15 mouse cellular contexts compared by ENCODE assay signal in genomic region chr1:153320554-153321147, GRCm38 (mm10). TPM values are rescaled to one million over a fixed set of nuclear protein-coding genes. Genes with fewer than 3 reads are reported as not detected.
DNase-seq lines count a peak whose midpoint lies in the region; ATAC-seq and TF ChIP-seq lines count a peak whose summit lies in the region.
"Had no signal": no experiment of that assay in that cellular context is flagged by ENCODE, and none has a peak within 500 bp of the region (broad histone marks: within the 10 kb centered on the region; RNA-seq: fewer than 3 reads in every experiment).

No protein-coding gene starts in this region.

- TF ChIP-seq EP300 in MEL (IDR thresholded peaks at IDR 0.05; ENCODE audit: low read depth in 1 of 2, low read length in 2 of 2), result peak; percentile 49 to 62; a peak in 2 of 4 replicates

- peaks cover 12% of the 10 kb centered on the region for H3K79me2 ChIP-seq in MEL (ENCODE audit: control insufficient read depth, insufficient read depth, low read length, poor library complexity)

- peaks cover 93% of the 10 kb centered on the region for H3K4me1 ChIP-seq in heart, embryonic 13.5 days
- peaks cover 31% of the 10 kb centered on the region; the same call in 1 of the 2 replicates for H3K4me1 ChIP-seq in lung, embryonic 14.5 days (ENCODE audit: insufficient read depth)
- H3K4me1 ChIP-seq in MEL (ENCODE audit: control insufficient read depth in 1 of 2, insufficient read depth in 2 of 2, low read length in 2 of 2), result peaks cover 14 to 15% of the 10 kb centered on the region in 2 experiments
- peaks cover 30% of the 10 kb centered on the region for H3K4me1 ChIP-seq in stomach, embryonic 15.5 days

- H3K9me3 ChIP-seq in heart, embryonic 13.5 days, result no peaks in the 10 kb centered on the region; the same call in 1 of the 2 replicates
- no peaks in the 10 kb centered on the region for H3K9me3 ChIP-seq in lung, embryonic 14.5 days (ENCODE audit: low read depth, low read length)
- no peaks in the 10 kb centered on the region for H3K9me3 ChIP-seq in MEL (replicated peaks; ENCODE audit: insufficient read depth, low read length)
- no peaks in the 10 kb centered on the region for H3K9me3 ChIP-seq in stomach, embryonic 15.5 days
- H3K9me3 ChIP-seq: hindbrain, embryonic 15.5 days had no signal

- H3K36me3 ChIP-seq in heart, embryonic 13.5 days, result peaks cover 33% of the 10 kb centered on the region
- H3K36me3 ChIP-seq in lung, embryonic 14.5 days (ENCODE audit: insufficient read depth), result peaks cover 16% of the 10 kb centered on the region
- peaks cover 0 to 14% of the 10 kb centered on the region in 2 experiments; a peak in 3 of 4 replicates for H3K36me3 ChIP-seq in MEL (ENCODE audit: control insufficient read depth in 1 of 2, insufficient read depth in 2 of 2, low read length in 2 of 2)
- H3K36me3 ChIP-seq in stomach, embryonic 15.5 days, result 0 out of 2 replicates have a peak, but pooled peaks cover 3% of the 10 kb centered on the region
- H3K36me3 ChIP-seq: hindbrain, embryonic 15.5 days; midbrain, embryonic 12.5 days had no signal

- H3K9ac ChIP-seq in heart, embryonic 13.5 days, result peak overlapping the region; percentile 72
- no peak overlapping the region; the same call in 1 of the 2 replicates for H3K9ac ChIP-seq in lung, embryonic 14.5 days
- no peak overlapping the region for H3K9ac ChIP-seq in MEL (ENCODE audit: control insufficient read depth, low read depth, low read length, poor library complexity, severe bottlenecking)
- no peak overlapping the region for H3K9ac ChIP-seq in stomach, embryonic 15.5 days
- H3K9ac ChIP-seq: hindbrain, embryonic 15.5 days; midbrain, embryonic 12.5 days had no signal

- no peak for TF ChIP-seq RAD21 in MEL (IDR thresholded peaks at IDR 0.05; ENCODE audit: low read depth, low read length)

- 15% methylated on average over 6 of the region's 6 CpGs for WGBS in heart, embryonic 13.5 days
- 19% methylated on average over 6 of the region's 6 CpGs for WGBS in lung, embryonic 14.5 days
- WGBS in stomach, embryonic 15.5 days, result 39% methylated on average over 6 of the region's 6 CpGs

- no peaks in the 10 kb centered on the region for H3K27me3 ChIP-seq in heart, embryonic 13.5 days (replicated peaks)
- H3K27me3 ChIP-seq in lung, embryonic 14.5 days (ENCODE audit: insufficient read depth, low read length), result no peaks in the 10 kb centered on the region
- H3K27me3 ChIP-seq in MEL (ENCODE audit: control insufficient read depth in 1 of 2, insufficient read depth in 2 of 2, low read length in 2 of 2), result no peaks in the 10 kb centered on the region
- H3K27me3 ChIP-seq in stomach, embryonic 15.5 days (replicated peaks), result no peaks in the 10 kb centered on the region
- H3K27me3 ChIP-seq: hindbrain, embryonic 15.5 days; midbrain, embryonic 12.5 days; Patski had no signal

- peak overlapping the region; percentile 55 for H3K4me2 ChIP-seq in heart, embryonic 13.5 days
- peak overlapping the region; percentile 33 for H3K4me2 ChIP-seq in lung, embryonic 14.5 days
- H3K4me2 ChIP-seq in stomach, embryonic 15.5 days, result peak overlapping the region; percentile 17; the same call in 1 of the 2 replicates
- H3K4me2 ChIP-seq: hindbrain, embryonic 15.5 days; midbrain, embryonic 12.5 days had no signal

- TF ChIP-seq CTCF in lung, embryonic 14.5 days (IDR thresholded peaks at IDR 0.05; ENCODE audit: low read depth), result no peak
- TF ChIP-seq CTCF in MEL (IDR thresholded peaks at IDR 0.05 in 2 of 3, conservative IDR thresholded peaks at IDR 0.05 in 1 of 3; ENCODE audit: control insufficient read depth in 1 of 3, insufficient read depth in 1 of 3, low read depth in 2 of 3, low read length in 3 of 3, poor library complexity in 1 of 3, severe bottlenecking in 1 of 3), result no peak

- ATAC-seq in heart, embryonic 13.5 days (ENCODE audit: extremely low read depth, insufficient number of reproducible peaks, low FRiP score, low TSS enrichment), result no peak
- no peak for ATAC-seq in lung, embryonic 14.5 days (ENCODE audit: insufficient read depth)
- ATAC-seq in stomach, embryonic 15.5 days (ENCODE audit: insufficient read depth, low FRiP score, low read depth), result peak; percentile 47; the same call in 1 of the 2 replicates
- ATAC-seq: Patski had no signal

- no peak for DNase-seq in heart, adult 8-10 months (ENCODE audit: low spot score)
- DNase-seq in lung, embryonic 14.5 days, result no peak
- DNase-seq in lung, postnatal 4 days, result no peak
- peak; percentile 31 for DNase-seq in MEL (ENCODE audit: low read depth, low spot score)
- no peak for DNase-seq in adrenal gland, postnatal 36 days
- DNase-seq in Muller cell, postnatal 12 days (ENCODE audit: inconsistent ontology term), result no peak
- DNase-seq: adrenal gland, adult 8-10 months; cerebellum, postnatal 25 days; gastrocnemius, postnatal 36 days; lung, postnatal 14 days had no signal

- TF ChIP-seq POLR2A in MEL (IDR thresholded peaks at IDR 0.05; ENCODE audit: control insufficient read depth in 1 of 2, insufficient read depth in 1 of 2, low read depth in 1 of 2, low read length in 2 of 2, poor library complexity in 1 of 2), result no peak

- H3K27ac ChIP-seq in heart, embryonic 13.5 days (replicated peaks), result peak overlapping the region; percentile 87
- peak overlapping the region; percentile 73; the same call in 1 of the 2 replicates for H3K27ac ChIP-seq in lung, embryonic 14.5 days (ENCODE audit: low read depth)
- H3K27ac ChIP-seq in MEL (ENCODE audit: control insufficient read depth, low read depth, low read length), result no peak overlapping the region; the same call in 1 of the 2 replicates
- peak overlapping the region; percentile 24 for H3K27ac ChIP-seq in stomach, embryonic 15.5 days
- H3K27ac ChIP-seq: hindbrain, embryonic 15.5 days; midbrain, embryonic 12.5 days had no signal

- H3K4me3 ChIP-seq in heart, embryonic 13.5 days, result peak overlapping the region; percentile 15; the same call in 1 of the 2 replicates
- H3K4me3 ChIP-seq in lung, embryonic 14.5 days (ENCODE audit: low read depth, low read length), result no peak overlapping the region
- no peak overlapping the region for H3K4me3 ChIP-seq in MEL (ENCODE audit: control insufficient read depth in 1 of 2, insufficient read depth in 1 of 2, low read depth in 2 of 2, low read length in 2 of 2)
- H3K4me3 ChIP-seq in stomach, embryonic 15.5 days (replicated peaks), result no peak overlapping the region
- H3K4me3 ChIP-seq: hindbrain, embryonic 15.5 days; midbrain, embryonic 12.5 days had no signal

TF ChIP-seq in MEL, 35 proteins besides CTCF, POLR2A, EP300 and RAD21:
- TF ChIP-seq RCOR1 (IDR thresholded peaks at IDR 0.05; ENCODE audit: low read depth, low read length) (0 out of 2 replicates have a peak, but pooled peaks have one; percentile 21), CHD1 (IDR thresholded peaks at IDR 0.05; ENCODE audit: low read depth, low read length) (no peak), GATA1 (IDR thresholded peaks at IDR 0.05; ENCODE audit: low read depth, low read length) (peak; percentile 85), ETS1 (IDR thresholded peaks at IDR 0.05; ENCODE audit: low read depth, low read length) (peak; percentile 50; the same call in 1 of the 2 replicates), ZKSCAN1 (IDR thresholded peaks at IDR 0.05; ENCODE audit: low read depth, low read length) (no peak), MYB (IDR thresholded peaks at IDR 0.05; ENCODE audit: low read depth, low read length) (0 out of 2 replicates have a peak, but pooled peaks have one; percentile 15), GABPA (IDR thresholded peaks at IDR 0.05; ENCODE audit: low read depth, low read length) (no peak), SMC3 (IDR thresholded peaks at IDR 0.05; ENCODE audit: low read depth, low read length) (no peak), POLR2AphosphoS2 (IDR thresholded peaks at IDR 0.05; ENCODE audit: low read length) (no peak), SIN3A (IDR thresholded peaks at IDR 0.05; ENCODE audit: low read length) (no peak), ELF1 (IDR thresholded peaks at IDR 0.05; ENCODE audit: low read depth, low read length) (no peak), NRF1 (IDR thresholded peaks at IDR 0.05; ENCODE audit: insufficient read depth, low read depth, low read length, poor library complexity, severe bottlenecking) (no peak), ZNF384 (IDR thresholded peaks at IDR 0.05; ENCODE audit: low read depth, low read length) (peak; percentile 49; the same call in 1 of the 2 replicates), ZC3H11A (IDR thresholded peaks at IDR 0.05; ENCODE audit: low read depth, low read length) (no peak), TBP (IDR thresholded peaks at IDR 0.05; ENCODE audit: low read depth, low read length) (no peak), BHLHE40 (IDR thresholded peaks at IDR 0.05; ENCODE audit: borderline replicate concordance, low read depth, low read length) (no peak), MEF2A (IDR thresholded peaks at IDR 0.05; ENCODE audit: extremely low read depth, insufficient replicate concordance, low read depth, low read length, poor library complexity, severe bottlenecking) (no peak), POLR2AphosphoS5 (IDR thresholded peaks at IDR 0.05; ENCODE audit: borderline replicate concordance, low read depth, low read length) (no peak), MXI1 (IDR thresholded peaks at IDR 0.05; ENCODE audit: low read depth, low read length) (no peak), CHD2 (IDR thresholded peaks at IDR 0.05; ENCODE audit: low read length) (no peak), MAFK (IDR thresholded peaks at IDR 0.05; ENCODE audit: borderline replicate concordance, low read depth, low read length) (no peak), KAT2A (conservative IDR thresholded peaks at IDR 0.05; ENCODE audit: low read depth, low read length) (no peak), USF1 (IDR thresholded peaks at IDR 0.05; ENCODE audit: low read depth, low read length) (no peak)
TF ChIP-seq in MEL: peak in this region for 5.

RNA-seq across cellular contexts. Expression of gene Lamc1, which starts 11.9 kb away (rescaled TPM):
- polyA plus RNA-seq in heart, embryonic 13.5 days (2015; fragmentation: Nextera tagmentation; extraction: Ambion mirVana), result 75.3 and 78.2 TPM in 2 replicates
- total RNA-seq in heart, adult 8-10 months (2022), result 100 to 1,000 TPM in 2 of 4 experiments, 10 to 100 TPM in 2; 83.2 to 109 (median 98.8) TPM
- 183 and 193 TPM in 2 replicates for polyA plus RNA-seq in lung, embryonic 14.5 days (2014; fragmentation: Nextera tagmentation; extraction: Ambion mirVana)
- 13.1 and 15.2 TPM in 2 replicates for total RNA-seq in MEL (2012; rRNA removed)
- 100 to 1,000 TPM in 1 of 2 experiments, 10 to 100 TPM in 1; 32.4 to 174 TPM for polyA plus RNA-seq in MEL (2012; ENCODE audit: insufficient read depth in 1 of 2, insufficient read length in 2 of 2, low read depth in 1 of 2, low replicate concordance in 2 of 2, missing spikeins in 1 of 2)
- 62.9 and 64.0 TPM in 2 replicates for polyA plus RNA-seq in stomach, embryonic 15.5 days (2015; fragmentation: Nextera tagmentation; extraction: Ambion mirVana)
- 100 to 1,000 TPM in 1 of 2 experiments, 10 to 100 TPM in 1; 84.0 to 141 TPM for total RNA-seq in adrenal gland, postnatal 36 days (2021)
